In genomic region chr5:24874111-24874510, GRCm38 (mm10) we compare ENCODE assay signal across 17 mouse cellular contexts. TPM values are rescaled to one million over a fixed set of nuclear protein-coding genes. Genes with fewer than 3 reads are reported as not detected.
DNase-seq lines count a peak whose midpoint lies in the region; ATAC-seq and TF ChIP-seq lines count a peak whose summit lies in the region.
"Had no signal": no experiment of that assay in that cellular context is flagged by ENCODE, and none has a peak within 500 bp of the region (broad histone marks: within the 10 kb centered on the region; RNA-seq: fewer than 3 reads in every experiment).

No protein-coding gene starts in this region.

- peak; percentile 72 for ATAC-seq in forebrain, embryonic 16.5 days
- no peak for ATAC-seq in forebrain, embryonic 13.5 days
- ATAC-seq in midbrain, postnatal 0 days (ENCODE audit: low FRiP score), result no peak
- no peak for ATAC-seq in midbrain, embryonic 15.5 days (replicated peaks)
- ATAC-seq: liver, postnatal 0 days had no signal

- 58% methylated on average over 4 of the region's 4 CpGs for WGBS in forebrain, embryonic 16.5 days
- WGBS in forebrain, embryonic 13.5 days, result 81% methylated on average over 4 of the region's 4 CpGs
- 89% methylated on average over 4 of the region's 4 CpGs for WGBS in midbrain, postnatal 0 days
- 85% methylated on average over 4 of the region's 4 CpGs for WGBS in midbrain, embryonic 15.5 days

- peak; percentile 26 for DNase-seq in midbrain, postnatal 0 days (ENCODE audit: low spot score)
- DNase-seq in cerebellum, adult 8-10 months, result peak; percentile 96
- peak; percentile 53 to 77 for DNase-seq in layer of hippocampus, postnatal 10 days (ENCODE audit: low spot score in 2 of 2)
- no peak for DNase-seq in MN1 (ENCODE audit: low spot score)
- no peak for DNase-seq in natural killer cell, adult 2 months (ENCODE audit: low spot score in 2 of 2)
- DNase-seq: B cell, adult 2 months; liver, postnatal 0 days; midbrain, embryonic 14.5 days had no signal

- H3K27me3 ChIP-seq in forebrain, embryonic 16.5 days (replicated peaks; ENCODE audit: control insufficient read depth, insufficient read depth, low read length), result no peaks in the 10 kb centered on the region
- H3K27me3 ChIP-seq in forebrain, embryonic 13.5 days, result no peaks in the 10 kb centered on the region
- no peaks in the 10 kb centered on the region for H3K27me3 ChIP-seq in midbrain, postnatal 0 days (ENCODE audit: insufficient read depth, low read length)
- H3K27me3 ChIP-seq in midbrain, embryonic 15.5 days (replicated peaks), result no peaks in the 10 kb centered on the region
- H3K27me3 ChIP-seq: embryonic facial prominence, embryonic 15.5 days; limb, embryonic 13.5 days; neural tube, embryonic 13.5 days had no signal

- no peak overlapping the region for H3K4me3 ChIP-seq in forebrain, embryonic 16.5 days (replicated peaks; ENCODE audit: low read length)
- H3K4me3 ChIP-seq in forebrain, embryonic 13.5 days, result no peak overlapping the region
- no peak overlapping the region for H3K4me3 ChIP-seq in midbrain, postnatal 0 days (ENCODE audit: low read depth, low read length)
- no peak overlapping the region for H3K4me3 ChIP-seq in midbrain, embryonic 15.5 days
- H3K4me3 ChIP-seq: embryonic facial prominence, embryonic 15.5 days; left cerebral cortex, adult 2 months; limb, embryonic 13.5 days; neural tube, embryonic 13.5 days had no signal

- H3K36me3 ChIP-seq in forebrain, embryonic 16.5 days (ENCODE audit: control insufficient read depth, insufficient read depth), result peaks cover 5% of the 10 kb centered on the region; the same call in 1 of the 2 replicates
- H3K36me3 ChIP-seq in forebrain, embryonic 13.5 days (ENCODE audit: poor library complexity, severe bottlenecking), result peaks cover 67% of the 10 kb centered on the region
- peaks cover 36% of the 10 kb centered on the region for H3K36me3 ChIP-seq in midbrain, postnatal 0 days (ENCODE audit: insufficient read depth, low read length)
- peaks cover 15% of the 10 kb centered on the region for H3K36me3 ChIP-seq in midbrain, embryonic 15.5 days (replicated peaks)

- H3K9me3 ChIP-seq in forebrain, embryonic 16.5 days (ENCODE audit: control insufficient read depth, low read length), result no peaks in the 10 kb centered on the region
- no peaks in the 10 kb centered on the region for H3K9me3 ChIP-seq in forebrain, embryonic 13.5 days (replicated peaks)
- H3K9me3 ChIP-seq in midbrain, postnatal 0 days (ENCODE audit: low read length), result no peaks in the 10 kb centered on the region
- H3K9me3 ChIP-seq in midbrain, embryonic 15.5 days, result no peaks in the 10 kb centered on the region
- H3K9me3 ChIP-seq: embryonic facial prominence, embryonic 15.5 days; limb, embryonic 13.5 days; neural tube, embryonic 13.5 days had no signal

- TF ChIP-seq CTCF in midbrain, postnatal 0 days (IDR thresholded peaks at IDR 0.05), result no peak

- H3K4me2 ChIP-seq in forebrain, embryonic 16.5 days (ENCODE audit: low read length), result no peak overlapping the region
- H3K4me2 ChIP-seq in forebrain, embryonic 13.5 days, result no peak overlapping the region
- H3K4me2 ChIP-seq in midbrain, postnatal 0 days (ENCODE audit: low read depth, low read length, poor library complexity, severe bottlenecking), result no peak overlapping the region
- H3K4me2 ChIP-seq in midbrain, embryonic 15.5 days, result no peak overlapping the region
- H3K4me2 ChIP-seq: embryonic facial prominence, embryonic 15.5 days; limb, embryonic 13.5 days; neural tube, embryonic 13.5 days had no signal

- H3K27ac ChIP-seq in forebrain, embryonic 16.5 days (ENCODE audit: low read length), result no peak overlapping the region
- H3K27ac ChIP-seq in forebrain, embryonic 13.5 days, result no peak overlapping the region
- H3K27ac ChIP-seq in midbrain, postnatal 0 days (ENCODE audit: low read depth, low read length), result no peak overlapping the region
- no peak overlapping the region for H3K27ac ChIP-seq in midbrain, embryonic 15.5 days
- H3K27ac ChIP-seq: embryonic facial prominence, embryonic 15.5 days; kidney, postnatal 0 days; left cerebral cortex, adult 2 months; limb, embryonic 13.5 days; macrophage; neural tube, embryonic 13.5 days had no signal

- no peak overlapping the region for H3K9ac ChIP-seq in forebrain, embryonic 16.5 days (replicated peaks; ENCODE audit: low read depth, low read length)
- no peak overlapping the region for H3K9ac ChIP-seq in forebrain, embryonic 13.5 days
- H3K9ac ChIP-seq in midbrain, postnatal 0 days (replicated peaks; ENCODE audit: low read length, poor library complexity, severe bottlenecking), result no peak overlapping the region
- no peak overlapping the region for H3K9ac ChIP-seq in midbrain, embryonic 15.5 days
- H3K9ac ChIP-seq: embryonic facial prominence, embryonic 15.5 days; liver, postnatal 0 days; neural tube, embryonic 13.5 days had no signal

- H3K4me1 ChIP-seq in forebrain, embryonic 16.5 days (replicated peaks; ENCODE audit: control insufficient read depth, insufficient read depth, low read length), result 0 out of 2 replicates have a peak, but pooled peaks cover 2% of the 10 kb centered on the region
- H3K4me1 ChIP-seq in forebrain, embryonic 13.5 days, result no peaks in the 10 kb centered on the region
- H3K4me1 ChIP-seq in midbrain, postnatal 0 days (ENCODE audit: insufficient read depth, low read length), result no peaks in the 10 kb centered on the region
- H3K4me1 ChIP-seq in midbrain, embryonic 15.5 days, result peaks cover 7% of the 10 kb centered on the region

RNA-seq across cellular contexts. Expression of gene Rheb, which starts 31.7 kb away (rescaled TPM):
- polyA plus RNA-seq in forebrain, embryonic 16.5 days (2015; fragmentation: Nextera tagmentation; extraction: Ambion mirVana), result 273 and 294 TPM in 2 replicates
- polyA plus RNA-seq in forebrain, embryonic 13.5 days (2015; fragmentation: Nextera tagmentation; extraction: Ambion mirVana), result 232 and 237 TPM in 2 replicates
- total RNA-seq in midbrain, postnatal 0 days (2014; rRNA removed), result 96.0 and 102 TPM in 2 replicates
- polyA plus RNA-seq in midbrain, postnatal 0 days (2015; fragmentation: Nextera tagmentation; extraction: Ambion mirVana), result 287 and 291 TPM in 2 replicates
- polyA plus RNA-seq in midbrain, embryonic 15.5 days (2015; fragmentation: Nextera tagmentation; extraction: Ambion mirVana), result 209 and 228 TPM in 2 replicates
- 100 to 1,000 TPM; 120 to 122 TPM for total RNA-seq in layer of hippocampus, postnatal 10 days (2021)

Comparison
In these comparisons a context has a peak if more than half of its experiments do, and no peak if none do; other contexts are left out.
1. DNase-seq: peak in midbrain, postnatal 0 days (single experiment), cerebellum, adult 8-10 months (single experiment) and layer of hippocampus, postnatal 10 days (2 of 2); none in MN1 (single experiment) and natural killer cell, adult 2 months (0 of 2).